Mouse (Mus musculus) splenic B cell, adult 2 months (primary cell): ENCODE measurements around the gene 9130409I23Rik.

Source experiments
- DNase-seq: peaks from one replicate; pipeline ENCODE4 v3.0.0-alpha.2; 2011; ENCODE audit warnings: low read depth, low spot score
- H3K27me3 ChIP-seq: 2 replicates; pipeline ENCODE4 v1.6.1; 2012; ENCODE audit warnings: mild to moderate bottlenecking, low read length, moderate library complexity, mixed read lengths; ENCODE audit not compliant: control insufficient read depth, poor library complexity, insufficient read depth, severe bottlenecking
- H3K36me3 ChIP-seq: 2 replicates; pipeline ENCODE4 v1.6.1; 2012; ENCODE audit warnings: mild to moderate bottlenecking, low read length, moderate library complexity, mixed read lengths; ENCODE audit not compliant: control insufficient read depth, poor library complexity, insufficient read depth, severe bottlenecking

Gene 9130409I23Rik

DNA sequence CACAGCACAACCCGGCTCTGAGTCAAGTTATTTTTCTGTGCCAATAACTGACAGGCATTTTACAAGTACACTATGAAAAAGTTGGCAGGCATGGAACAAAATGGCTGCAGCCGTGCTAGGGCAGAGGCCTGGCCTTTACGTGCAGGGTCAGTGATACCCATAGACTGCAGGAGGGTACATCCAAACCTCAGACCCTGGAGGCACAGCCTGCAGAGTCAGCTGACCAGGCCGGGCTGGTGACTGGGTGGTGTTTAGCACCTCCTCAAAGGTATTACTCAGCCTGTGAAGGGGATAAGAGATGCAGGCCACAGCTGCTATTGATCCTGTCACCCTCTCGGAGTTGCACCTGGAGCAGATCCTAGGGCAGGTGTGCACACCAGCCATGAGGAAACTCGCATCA is at the start of gene 9130409I23Rik:
Gene 9130409I23Rik (plus strand): TSS at position 301 of the 400 bp plus-strand sequence.
- H3K36me3 ChIP-seq, result no peaks in the 10 kb centered on the region
- no peak for DNase-seq
- no peaks in the 10 kb centered on the region for H3K27me3 ChIP-seq

DNA sequence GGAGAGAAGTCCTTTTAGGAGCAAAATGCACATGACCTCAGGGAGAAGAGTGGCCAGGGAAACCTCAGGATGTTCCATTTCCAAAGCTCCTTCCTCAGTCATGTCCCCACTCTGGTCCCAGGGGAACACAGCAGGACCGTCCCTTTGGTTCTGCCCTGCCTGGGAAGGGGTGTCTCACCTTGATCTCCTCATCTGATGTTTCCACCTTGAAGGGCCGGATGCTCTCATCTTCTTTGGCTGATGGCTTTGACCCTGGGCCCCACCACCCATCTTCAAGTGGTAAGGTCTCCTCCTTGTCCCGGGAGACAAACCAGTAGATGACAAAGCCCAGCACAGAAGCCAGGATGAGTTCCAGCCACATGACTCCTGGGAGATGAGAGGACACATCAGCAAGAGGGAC is 49.4 kb upstream of the 9130409I23Rik start:
- H3K36me3 ChIP-seq, result peaks cover 4% of the 10 kb centered on the region; the same call in 1 of the 2 replicates
- DNase-seq, result no peak

GRCm38 (mm10) chr1:181003790-181004189 is 47.2 kb upstream of the 9130409I23Rik start:
- Histone ChIP-seq H3K27me3 (no peaks in the 10 kb centered on the region), H3K36me3 (peaks cover 4% of the 10 kb centered on the region; the same call in 1 of the 2 replicates)
- no peak for DNase-seq

More for the DNA sequence above, 49.4 kb upstream of the 9130409I23Rik start:
- no peaks in the 10 kb centered on the region for H3K27me3 ChIP-seq

- DNase-seq, result no peak
- Histone ChIP-seq H3K36me3 (peaks cover 4% of the 10 kb centered on the region; the same call in 1 of the 2 replicates), H3K27me3 (no peaks in the 10 kb centered on the region)
These were observed 45.7 kb upstream of the 9130409I23Rik start for GRCm38 (mm10) chr1:181005331-181005730.

GRCm38 (mm10) chr1:181007831-181008230 is 43.2 kb upstream of the 9130409I23Rik start:
- H3K36me3 ChIP-seq, result peaks cover 4% of the 10 kb centered on the region; the same call in 1 of the 2 replicates
- no peaks in the 10 kb centered on the region for H3K27me3 ChIP-seq
- DNase-seq, result no peak

DNA sequence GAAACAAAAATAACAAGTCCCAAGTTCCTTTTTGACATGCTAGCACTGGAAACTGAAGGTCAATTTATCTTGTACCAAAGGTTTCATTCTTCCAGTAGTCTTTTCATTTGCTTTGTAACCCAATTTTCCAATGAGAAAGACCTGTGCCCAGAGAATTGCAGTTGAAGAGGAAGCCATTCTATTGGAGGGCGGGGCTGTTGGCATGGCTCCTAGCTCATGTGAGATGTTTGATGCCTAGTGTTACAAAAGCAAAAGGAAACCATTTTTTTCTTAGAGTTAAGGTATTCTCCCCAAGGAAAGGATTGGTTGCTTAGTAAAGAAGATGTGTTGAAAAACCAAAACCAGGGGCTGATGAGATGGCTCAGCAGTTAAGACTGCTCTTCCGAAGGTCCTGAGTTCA is 42.8 kb upstream of the 9130409I23Rik start:
- Histone ChIP-seq H3K27me3 (no peaks in the 10 kb centered on the region), H3K36me3 (peaks cover 4% of the 10 kb centered on the region; the same call in 1 of the 2 replicates)
- DNase-seq, result no peak

GRCm38 (mm10) chr1:181009011-181009590 is 41.9 kb upstream of the 9130409I23Rik start:
- DNase-seq, result no peak
- Histone ChIP-seq H3K27me3 (no peaks in the 10 kb centered on the region), H3K36me3 (peaks cover 4% of the 10 kb centered on the region; the same call in 1 of the 2 replicates)

- no peak for DNase-seq
- Histone ChIP-seq H3K27me3 (no peaks in the 10 kb centered on the region), H3K36me3 (peaks cover 4% of the 10 kb centered on the region; the same call in 1 of the 2 replicates)
These were observed 41.3 kb upstream of the 9130409I23Rik start for GRCm38 (mm10) chr1:181009754-181010153.

GRCm38 (mm10) chr1:181010171-181010932 is 40.7 kb upstream of the 9130409I23Rik start:
- H3K27me3 ChIP-seq, result no peaks in the 10 kb centered on the region
- H3K36me3 ChIP-seq, result peaks cover 4% of the 10 kb centered on the region; the same call in 1 of the 2 replicates
- no peak for DNase-seq

DNA sequence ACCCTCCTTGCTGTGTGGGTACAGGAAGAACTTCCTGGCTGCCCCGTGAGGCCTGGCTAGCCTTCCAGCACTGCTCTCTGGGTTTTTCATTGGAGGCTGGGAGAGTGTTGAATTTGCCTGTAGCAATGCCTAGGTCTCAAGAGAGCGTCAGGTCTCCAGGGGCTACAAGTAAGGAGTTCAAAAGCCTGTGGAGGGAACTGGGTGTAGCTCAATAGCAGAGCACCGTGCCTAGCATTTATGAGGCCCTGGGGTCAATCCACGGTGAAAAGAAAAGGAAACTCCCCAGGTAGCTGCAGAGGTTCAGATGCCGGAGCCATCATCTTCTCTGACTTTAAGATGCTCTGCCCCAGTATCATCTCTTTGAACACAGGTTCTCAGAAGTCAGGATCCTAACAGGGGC is 39.4 kb upstream of the 9130409I23Rik start:
- Histone ChIP-seq H3K36me3 (peaks cover 3% of the 10 kb centered on the region; the same call in 1 of the 2 replicates), H3K27me3 (no peaks in the 10 kb centered on the region)
- DNase-seq, result no peak

DNA sequence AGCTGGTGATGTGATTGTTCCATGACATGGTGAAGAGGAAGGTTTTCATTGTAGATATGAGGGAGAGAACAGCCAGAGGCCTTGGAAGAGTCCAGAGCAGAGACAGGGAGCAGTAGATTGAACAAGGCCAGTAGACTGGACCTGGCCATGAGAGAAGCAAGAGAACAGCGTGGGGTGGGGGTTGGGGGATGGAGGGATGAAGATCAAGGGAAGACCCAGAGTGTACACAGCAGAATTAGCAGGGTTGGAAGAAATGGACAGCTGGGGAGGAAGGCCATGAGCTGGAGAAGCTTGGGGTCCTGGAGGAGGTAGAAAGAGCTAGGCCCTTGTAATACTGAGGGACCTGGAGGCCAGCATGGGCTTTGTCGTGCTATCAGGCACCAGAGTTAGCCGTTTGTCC is 38.6 kb upstream of the 9130409I23Rik start:
- no peaks in the 10 kb centered on the region for H3K27me3 ChIP-seq
- no peak for DNase-seq
- peaks cover 3% of the 10 kb centered on the region; the same call in 1 of the 2 replicates for H3K36me3 ChIP-seq

GRCm38 (mm10) chr1:181013446-181013845 is 37.6 kb upstream of the 9130409I23Rik start:
- Histone ChIP-seq H3K36me3 (no peaks in the 10 kb centered on the region; the same call in 1 of the 2 replicates), H3K27me3 (no peaks in the 10 kb centered on the region)
- DNase-seq, result no peak

DNA sequence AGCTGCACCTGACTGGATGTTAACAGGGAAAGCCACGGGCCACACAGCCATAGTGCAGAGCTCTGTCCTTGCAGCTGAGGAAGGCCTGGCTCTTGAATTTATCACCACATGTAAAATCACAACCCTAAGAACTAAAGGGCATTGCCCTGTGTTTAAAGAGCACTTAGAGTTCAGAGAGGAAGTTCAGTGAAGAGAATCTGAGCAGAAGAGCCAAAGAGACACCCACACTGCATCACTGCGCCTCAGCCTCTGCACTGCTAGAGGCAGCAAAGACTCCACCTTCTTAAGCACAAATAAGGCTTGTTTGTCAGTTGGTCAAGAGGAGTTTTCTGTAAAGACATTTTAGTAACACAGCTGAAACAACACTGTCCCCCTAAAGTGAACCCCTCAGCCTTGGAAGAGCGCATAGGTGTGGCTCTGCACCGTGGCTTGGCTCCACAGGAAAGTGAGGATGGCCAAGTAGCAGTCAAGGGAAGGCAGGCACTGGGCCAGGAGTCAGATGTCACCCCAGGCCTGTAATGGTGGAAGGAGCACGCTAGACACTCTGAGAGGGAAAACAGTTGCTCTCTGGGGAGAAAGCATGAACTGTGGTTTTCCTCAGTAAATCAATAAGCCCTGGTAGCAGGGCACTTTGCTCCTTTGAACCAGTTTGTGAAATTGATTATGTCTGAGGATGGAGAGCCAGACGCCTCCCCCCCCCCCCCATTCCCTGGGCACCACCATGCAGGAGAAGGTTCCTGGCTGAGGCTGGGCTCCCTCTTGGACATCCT is 36.1 kb upstream of the 9130409I23Rik start:
- Histone ChIP-seq H3K27me3 (no peaks in the 10 kb centered on the region), H3K36me3 (no peaks in the 10 kb centered on the region; the same call in 1 of the 2 replicates)
- DNase-seq, result peak; percentile 66

- no peak for DNase-seq
- no peaks in the 10 kb centered on the region; the same call in 1 of the 2 replicates for H3K36me3 ChIP-seq
- no peaks in the 10 kb centered on the region for H3K27me3 ChIP-seq
These were observed 35.5 kb upstream of the 9130409I23Rik start for GRCm38 (mm10) chr1:181015558-181015957.
